Mouse (Mus musculus) heart, adult 2 months (tissue): ENCODE results near the gene Frmpd1.

Source experiments
- CTCF ChIP-seq: fragments of 200-600 bp; IDR thresholded peaks from 2 replicates; pipeline ENCODE4 v1.8.1; 2022; ENCODE audit warnings: antibody characterized with exemption, mild to moderate bottlenecking, moderate library complexity
- EP300 ChIP-seq: fragments of 200-500 bp; IDR thresholded peaks from 2 replicates; pipeline ENCODE4 v1.6.1; 2011; ENCODE audit warnings: low read depth, low read length, control low read depth; ENCODE audit not compliant: insufficient read depth

DNA sequence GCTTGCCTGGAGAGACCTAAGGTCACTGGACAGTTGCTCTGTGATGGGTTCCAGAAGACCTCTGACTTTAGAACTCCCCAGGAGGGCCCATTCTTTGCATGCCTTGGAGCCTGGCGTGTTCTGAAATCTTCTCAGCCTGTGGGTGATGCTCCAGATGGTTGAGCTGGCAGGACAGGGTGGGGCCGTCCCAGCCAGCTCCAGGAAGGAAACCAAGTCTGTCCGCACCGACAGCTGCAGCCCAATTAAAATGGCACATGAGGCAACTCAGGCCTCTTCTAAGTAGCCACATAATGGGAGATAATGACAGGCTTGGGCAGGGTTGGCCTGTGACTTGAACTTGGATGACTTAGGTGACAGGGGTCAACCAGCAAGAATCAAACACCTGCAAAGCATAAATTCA is 47.0 kb upstream of the Frmpd1 start:
- TF ChIP-seq EP300, result no peak
- no peak for TF ChIP-seq CTCF
